Mouse (Mus musculus) T-helper 2 cell (primary cell): ENCODE measurements around the gene Nacc2.

Source experiments
- in situ Hi-C: fragments of 300-600 bp; cut with MboI, MseI; formaldehyde crosslinking; loops from one replicate; pipeline ENCODE4 v1.15.1; 2025; ENCODE audit warnings: high pct_unique_total_duplicates

The Nacc2 gene

DNA sequence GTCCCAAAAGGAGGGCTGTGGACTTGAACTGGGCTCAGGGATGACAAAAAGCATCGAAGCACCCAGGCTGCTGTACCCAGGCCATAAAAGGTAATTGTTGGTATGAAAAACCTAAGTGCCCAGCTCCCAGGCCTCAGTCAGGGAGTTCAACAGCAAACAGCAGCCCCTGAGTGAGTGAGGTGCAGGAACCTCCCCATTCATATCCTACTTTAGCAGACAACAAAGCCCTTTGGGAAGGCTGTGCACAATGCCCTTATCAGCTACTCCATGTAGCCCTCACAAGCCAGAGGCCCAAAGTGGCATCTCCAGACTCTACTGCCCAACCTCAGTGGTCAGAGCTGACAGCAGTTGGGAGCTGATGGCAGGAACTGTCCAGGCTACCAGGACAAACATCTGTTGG is 23.2 kb downstream of the Nacc2 start:
- in situ Hi-C loops, result no loop called here

DNA sequence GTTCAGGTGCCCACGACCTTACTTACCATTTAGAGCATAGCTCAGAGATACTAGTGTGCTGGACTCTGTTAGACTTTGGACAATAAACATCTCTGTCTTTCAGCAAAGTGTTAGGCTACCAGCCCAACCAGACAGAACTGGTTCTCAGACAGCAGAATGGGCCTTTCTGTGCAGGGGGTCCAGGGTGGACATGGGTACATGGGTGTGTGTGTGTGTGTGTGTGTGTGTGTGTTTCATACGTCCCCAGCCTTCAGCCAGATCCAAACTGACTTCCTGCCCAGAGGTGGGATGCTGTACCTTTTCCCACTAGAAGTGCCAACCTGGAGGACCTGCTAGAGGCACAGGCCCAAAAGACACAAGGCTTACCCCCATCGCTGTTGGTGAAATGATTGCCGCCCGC is 23.8 kb downstream of the Nacc2 start:
- in situ Hi-C loops, result no loop called here

DNA sequence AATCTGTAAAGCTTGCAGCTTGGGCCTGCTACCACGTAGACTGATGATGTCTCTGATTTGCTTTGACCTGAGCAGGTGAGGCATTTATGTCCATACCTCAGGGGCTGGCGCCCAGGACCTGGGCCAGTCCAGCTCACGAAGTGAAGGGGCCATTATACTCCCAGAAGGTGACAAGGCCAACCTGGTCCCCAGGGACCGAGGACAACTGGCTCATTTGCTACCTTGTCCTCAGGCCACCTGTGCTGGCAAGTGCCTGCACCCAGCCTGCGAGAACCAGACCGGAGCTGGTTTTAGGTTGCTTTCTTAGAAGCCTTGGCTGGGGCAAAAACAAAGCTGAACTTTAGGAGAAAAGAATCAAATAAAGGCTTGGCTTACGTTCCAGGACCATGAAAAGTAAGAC is 29.1 kb downstream of the Nacc2 start:
- in situ Hi-C loops, result no loop called here

DNA sequence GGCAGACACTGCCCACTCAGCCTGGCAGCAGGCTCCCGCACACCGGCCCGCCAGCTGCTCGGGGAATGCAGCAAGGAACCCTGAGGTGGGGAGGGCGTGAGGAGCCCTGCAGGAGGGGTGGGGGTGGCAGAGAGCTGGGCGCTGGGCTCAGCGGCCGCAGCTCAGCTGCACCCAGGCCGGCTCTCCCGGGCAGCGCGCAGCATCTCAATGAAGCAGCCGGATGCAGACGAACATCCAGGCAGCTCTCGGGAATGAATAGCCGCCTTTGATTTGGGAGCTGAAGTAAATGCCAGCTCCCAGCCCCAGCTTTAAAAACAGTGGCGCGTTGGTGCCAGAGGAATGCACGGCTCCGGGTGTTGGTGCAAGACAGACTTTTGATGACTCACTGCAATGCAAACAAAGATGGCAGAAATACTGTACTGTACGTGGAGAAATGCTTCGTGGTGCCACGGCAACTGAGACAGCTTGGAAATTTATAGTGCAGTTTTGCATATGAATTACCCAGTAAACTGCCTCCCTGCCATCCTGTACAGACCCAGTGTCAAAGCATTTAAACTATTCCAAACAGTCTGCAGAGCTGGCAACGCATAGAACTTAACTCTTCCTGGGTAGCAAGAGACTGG is 31.1 kb downstream of the Nacc2 start:
- in situ Hi-C loops, result no loop called here

DNA sequence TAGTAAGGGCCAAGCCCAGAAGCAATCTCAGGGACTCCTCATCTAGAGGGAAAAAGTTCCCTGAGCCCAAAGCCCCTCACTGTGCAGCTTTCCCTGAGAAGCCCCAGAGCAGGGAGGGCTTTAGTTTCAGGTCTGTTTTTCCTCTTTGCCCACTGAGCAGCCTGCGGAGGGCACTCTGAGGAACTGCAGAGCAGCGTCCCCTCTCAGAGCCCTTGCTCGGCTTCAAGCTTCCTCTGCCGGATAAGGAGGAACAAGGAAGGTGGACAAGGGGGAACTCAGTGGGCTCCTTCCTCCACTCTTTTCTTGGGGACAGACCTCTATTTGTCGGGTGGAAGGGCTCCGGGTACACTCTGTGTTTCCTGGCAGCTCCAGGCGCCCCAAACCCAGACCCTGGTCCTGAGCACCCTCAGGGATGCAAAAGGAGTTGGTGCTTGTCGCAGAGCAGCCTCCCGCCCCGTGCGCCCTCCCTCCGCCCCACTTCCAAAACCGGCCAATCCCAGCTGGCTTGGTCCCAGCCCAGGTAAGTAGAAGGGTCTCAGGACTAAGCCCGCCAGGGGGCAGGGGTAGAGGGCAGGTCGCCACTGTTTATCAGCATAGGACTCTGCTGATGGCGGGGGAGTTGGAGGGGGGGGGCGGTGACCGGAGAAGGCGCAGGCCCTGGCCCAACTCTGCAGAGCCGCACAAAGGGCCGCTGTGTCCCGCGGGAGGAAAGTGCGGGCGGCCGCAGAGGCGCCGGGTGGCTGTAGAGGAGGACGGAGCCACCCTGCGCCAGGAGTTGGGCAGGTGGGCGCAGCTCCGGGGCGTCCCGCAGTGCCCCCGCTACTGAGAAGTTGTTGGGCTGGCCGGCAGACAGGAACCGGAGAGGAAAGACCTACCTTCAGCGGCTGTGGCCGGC is 31.9 kb downstream of the Nacc2 start:
- in situ Hi-C loops, result no loop called here

DNA sequence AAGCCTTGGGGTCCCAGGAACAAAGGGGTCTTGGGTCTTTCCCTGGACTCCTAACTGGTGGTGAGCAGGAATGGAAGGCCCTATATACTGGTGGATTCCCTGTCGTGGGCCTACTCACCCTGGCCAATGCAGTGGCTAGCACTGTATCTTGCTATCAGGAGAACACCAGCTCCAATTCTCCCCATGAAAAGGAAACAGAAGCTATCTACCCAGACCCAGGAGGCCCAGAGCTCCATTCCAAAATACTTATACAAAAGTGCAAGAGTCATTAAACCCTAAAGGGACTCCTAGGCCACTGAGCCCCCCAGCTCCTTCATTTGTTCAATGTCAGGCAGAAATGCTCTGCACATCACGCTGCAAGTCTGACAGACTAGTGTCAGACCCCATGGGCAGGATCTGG is 34.0 kb downstream of the Nacc2 start:
- in situ Hi-C loops, result no loop called here

DNA sequence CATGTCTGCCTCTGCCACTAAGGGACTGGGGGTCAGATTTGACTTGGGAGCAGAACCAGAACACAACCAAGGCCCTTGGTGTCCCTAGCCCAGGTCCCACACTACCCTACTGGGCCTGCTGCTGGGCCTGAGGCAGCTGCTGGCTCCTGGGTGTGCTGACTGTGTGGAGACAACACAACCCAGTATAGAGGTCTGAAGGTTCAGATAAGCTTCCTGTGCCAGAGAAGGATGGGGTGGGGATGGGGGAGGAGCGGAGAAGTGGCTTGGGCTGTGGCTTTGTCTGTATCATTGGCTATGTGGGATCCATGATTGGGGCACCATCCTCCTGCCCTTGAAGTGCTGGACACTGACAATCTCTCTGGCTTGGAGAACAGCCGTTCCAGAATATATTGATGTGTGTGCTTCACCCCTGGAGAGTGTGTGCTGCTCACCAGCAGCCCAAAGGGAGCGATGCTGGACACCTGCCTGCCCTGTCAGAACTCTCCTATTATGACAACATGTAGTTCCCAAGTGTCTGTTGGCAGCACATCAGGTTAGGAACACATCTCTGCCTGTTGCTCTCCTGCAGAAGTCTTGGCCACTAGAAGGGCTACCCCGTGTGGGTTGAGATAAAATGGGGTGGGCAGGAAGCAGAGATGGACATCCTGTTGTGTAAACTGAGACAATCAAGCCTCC is 36.0 kb downstream of the Nacc2 start:
- in situ Hi-C loops, result no loop called here

DNA sequence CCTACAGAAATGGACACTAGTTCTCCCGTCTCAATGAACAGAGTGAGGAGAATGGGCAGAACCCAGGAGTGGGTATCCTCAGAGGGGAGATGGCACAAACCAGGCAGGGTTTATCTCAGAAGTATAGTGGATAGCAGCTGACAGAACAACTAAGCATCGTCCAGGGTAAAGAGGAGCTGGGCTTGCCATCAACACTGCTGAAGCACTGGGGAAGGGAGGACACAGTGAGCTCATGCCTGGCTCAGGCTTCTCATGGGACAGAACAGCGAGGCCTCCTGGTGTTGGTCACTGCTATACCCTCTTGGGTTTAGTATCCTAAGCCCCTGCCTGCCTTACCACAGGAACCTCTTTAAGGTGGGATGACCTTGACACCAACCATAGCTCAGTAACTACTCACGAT is 36.5 kb downstream of the Nacc2 start:
- in situ Hi-C loops, result no loop called here

DNA sequence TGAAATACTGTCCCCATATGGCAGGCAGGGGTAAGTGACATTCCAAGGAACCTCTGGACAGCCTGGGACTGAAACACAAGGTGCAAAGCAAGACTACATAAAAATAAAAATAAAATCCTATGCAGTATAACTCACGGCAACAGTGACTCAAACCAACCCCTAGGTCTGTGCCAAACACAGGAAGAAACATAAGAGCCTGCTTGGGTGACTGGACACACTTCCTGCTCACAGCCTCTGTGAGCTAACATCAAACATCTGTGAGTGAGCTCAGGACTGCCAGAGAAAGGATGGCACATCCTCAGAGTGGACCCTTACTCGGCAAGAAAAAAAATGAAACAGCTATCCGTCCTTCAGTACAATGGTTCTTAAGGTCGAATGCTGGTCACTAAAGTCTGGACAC is 40.1 kb downstream of the Nacc2 start:
- in situ Hi-C loops, result no loop called here

DNA sequence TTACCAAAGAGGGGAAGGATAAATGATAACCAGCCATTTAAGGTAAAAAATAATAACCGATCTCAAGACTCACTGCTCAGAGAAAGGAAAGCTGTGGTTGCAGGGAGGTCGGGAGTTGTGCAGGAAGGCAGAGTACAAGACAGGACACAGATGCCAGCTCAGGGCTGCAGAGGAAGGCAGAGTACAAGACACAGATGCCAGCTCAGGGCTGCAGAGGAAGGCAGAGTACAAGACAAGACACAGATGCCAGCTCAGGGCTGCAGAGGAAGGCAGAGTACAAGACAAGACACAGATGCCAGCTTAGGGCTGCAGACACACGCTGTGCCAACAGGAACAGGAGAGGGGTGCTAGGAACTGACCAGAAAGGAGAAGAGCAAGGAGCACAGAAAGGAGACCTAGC is 42.2 kb downstream of the Nacc2 start:
- in situ Hi-C loops, result no loop called here

DNA sequence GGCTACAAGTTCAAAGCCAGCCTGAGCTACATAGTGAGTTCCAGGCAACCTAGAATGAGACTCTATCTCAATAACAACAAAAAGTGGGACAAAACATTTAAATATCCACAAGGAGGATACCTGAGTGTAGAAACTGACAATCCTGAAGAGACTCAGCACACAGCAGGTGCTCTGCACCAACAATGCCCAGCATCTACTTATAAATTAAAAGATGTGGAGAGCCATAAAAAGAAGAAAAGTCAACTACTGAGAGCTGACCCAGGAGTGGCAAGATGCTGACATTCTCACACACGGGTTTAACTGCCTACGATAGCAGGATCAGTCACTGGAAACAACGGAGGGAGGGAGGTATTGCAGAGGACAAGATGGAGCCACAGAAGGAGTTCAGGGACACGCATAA is 43.6 kb downstream of the Nacc2 start:
- in situ Hi-C loops, result no loop called here

DNA sequence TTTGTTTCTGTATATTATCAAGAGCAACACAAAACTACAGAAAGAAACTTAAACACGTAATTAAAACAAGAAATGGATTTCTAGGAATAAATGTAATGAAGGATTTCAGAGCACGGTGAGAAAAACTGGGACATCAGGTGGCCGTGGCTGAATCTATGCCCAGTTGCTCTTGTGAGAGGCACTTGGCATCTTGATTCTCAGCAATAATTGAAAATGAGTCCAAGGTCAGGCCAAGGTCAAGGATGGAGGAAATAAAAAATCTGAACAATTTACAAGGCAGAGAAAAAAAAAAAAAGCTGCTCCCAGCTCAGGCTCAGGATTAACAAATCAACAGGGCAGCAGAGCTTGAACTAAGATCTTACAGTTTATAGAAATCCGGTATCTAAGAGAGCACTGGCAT is 46.0 kb downstream of the Nacc2 start:
- in situ Hi-C loops, result no loop called here

DNA sequence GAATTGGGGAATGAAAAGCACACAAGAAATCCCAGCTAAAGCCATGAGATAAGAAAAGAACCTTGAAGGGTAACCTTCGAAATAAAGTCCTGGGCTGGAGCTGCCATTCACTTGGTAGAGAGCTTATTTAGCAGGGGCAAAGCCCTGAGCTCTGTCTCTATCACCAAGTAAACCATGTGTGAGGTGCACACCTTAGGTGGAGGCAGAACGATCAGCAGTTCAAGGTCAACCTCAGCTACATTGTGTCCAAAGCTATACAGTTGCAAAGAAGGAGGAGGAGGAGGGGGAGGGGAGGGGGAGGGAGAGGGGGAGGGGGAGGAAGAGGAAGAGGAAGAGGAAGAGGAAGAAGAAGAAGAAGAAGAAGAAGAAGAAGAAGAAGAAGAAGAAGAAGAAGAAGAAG is 46.9 kb downstream of the Nacc2 start:
- in situ Hi-C loops, result no loop called here

DNA sequence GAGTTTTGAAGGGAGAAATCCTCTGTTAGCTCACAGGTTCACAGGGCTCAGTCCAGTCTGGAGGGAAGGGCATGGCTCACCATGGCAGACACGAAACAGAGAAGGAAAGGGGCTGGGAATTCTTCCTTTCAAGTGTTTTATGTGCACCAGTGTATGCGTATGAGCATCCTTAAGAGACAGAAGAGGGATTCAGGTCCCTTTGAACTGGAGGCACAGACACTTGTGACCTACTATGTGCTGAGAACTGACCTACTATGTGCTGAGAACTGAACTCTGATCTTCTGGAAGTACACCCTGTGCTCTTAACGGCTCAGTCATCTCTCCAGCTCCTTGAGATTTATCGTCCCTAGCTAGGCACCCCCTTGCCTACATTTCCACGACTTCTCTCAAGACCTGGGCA is 48.5 kb downstream of the Nacc2 start:
- in situ Hi-C loops, result no loop called here

DNA sequence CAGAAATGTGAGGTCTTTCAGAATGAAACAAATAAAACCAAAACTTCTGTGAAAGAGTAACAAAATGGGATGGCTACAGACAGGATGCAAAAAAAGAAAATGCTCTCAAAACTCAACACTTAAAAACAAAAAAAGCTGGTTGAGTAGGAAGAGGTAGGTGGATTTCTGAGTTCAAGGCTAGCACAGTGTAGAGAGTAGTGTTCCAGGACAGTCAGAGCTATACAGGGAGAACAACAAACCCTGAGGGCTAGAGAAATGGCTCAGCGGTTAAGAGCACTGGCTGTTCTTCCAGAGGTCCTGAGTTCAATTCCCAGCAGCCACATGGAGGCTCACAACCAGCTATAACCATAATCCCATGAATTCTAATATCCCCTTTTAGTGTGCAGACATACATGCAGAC is 54.4 kb downstream of the Nacc2 start:
- in situ Hi-C loops, result no loop called here

DNA sequence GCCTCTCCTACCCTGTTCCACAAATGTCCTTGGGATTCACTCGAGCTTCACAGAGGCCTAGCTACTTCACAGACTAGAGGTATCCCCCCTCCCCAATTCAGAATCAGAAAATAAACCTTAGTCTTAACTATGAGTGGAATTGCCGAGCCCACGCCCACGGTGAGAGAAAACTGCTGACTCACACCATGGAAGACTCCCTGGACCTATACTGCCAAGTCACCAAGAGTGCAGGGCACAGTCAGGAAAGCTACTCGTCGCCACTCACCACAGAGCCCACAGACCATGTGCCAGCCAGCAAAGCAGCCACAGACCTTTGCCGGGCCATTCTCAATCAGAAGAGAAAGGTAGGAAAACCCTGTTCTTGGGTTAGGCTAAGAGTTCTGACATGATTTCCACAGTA is 54.8 kb downstream of the Nacc2 start:
- in situ Hi-C loops, result no loop called here

DNA sequence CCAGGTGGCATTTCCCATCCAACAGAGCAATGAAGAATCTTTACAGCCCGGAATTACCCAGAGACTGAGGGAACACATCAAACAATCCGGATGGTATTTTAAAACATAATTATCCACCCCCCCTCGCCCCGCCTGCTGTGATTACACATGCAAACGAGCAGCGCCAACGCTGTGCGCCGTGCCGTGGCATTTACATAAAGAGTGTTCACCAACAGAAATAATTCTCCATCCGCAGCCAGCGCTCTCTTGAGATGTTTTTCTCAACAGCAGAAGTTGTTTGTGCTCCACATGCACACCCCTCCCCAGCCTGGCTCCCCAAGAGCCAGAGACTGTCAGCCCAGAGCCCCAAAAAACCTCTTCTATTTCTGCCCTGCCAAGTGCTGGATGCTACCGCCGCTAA is 56.5 kb downstream of the Nacc2 start:
- in situ Hi-C loops, result no loop called here

DNA sequence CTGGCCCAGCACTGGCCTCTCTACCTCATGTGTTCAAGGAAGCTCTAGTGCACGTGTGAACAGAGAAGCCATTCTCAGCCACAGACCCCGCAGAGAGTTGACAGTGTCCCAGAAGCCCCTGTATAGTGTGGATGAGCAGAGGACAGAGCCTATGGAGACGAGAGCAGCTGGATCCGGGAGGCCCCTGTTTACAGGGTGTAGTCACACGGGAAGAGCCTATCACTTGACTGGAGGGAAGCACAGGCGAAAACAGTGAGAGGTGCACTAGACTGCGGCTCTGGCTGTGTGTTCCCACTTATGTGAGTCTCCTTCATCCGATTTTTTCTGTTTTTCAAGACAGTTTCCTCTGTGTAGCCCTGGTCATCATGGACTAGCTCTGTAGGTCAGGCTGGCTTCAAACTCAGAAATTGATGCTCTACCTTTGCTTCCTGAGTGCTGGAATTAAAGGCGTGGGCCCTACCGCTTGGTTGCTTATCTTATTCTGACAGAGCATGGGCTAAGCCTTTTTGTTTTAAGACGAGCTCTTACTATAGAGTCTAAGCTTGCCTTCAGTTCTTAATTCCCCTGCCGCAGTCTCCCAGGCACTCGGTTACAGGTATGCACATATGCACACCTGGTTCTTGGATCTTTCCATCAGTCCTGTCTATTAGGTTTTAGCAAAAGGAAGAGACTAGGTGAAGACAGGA is 60.1 kb downstream of the Nacc2 start:
- in situ Hi-C loops, result no loop called here

DNA sequence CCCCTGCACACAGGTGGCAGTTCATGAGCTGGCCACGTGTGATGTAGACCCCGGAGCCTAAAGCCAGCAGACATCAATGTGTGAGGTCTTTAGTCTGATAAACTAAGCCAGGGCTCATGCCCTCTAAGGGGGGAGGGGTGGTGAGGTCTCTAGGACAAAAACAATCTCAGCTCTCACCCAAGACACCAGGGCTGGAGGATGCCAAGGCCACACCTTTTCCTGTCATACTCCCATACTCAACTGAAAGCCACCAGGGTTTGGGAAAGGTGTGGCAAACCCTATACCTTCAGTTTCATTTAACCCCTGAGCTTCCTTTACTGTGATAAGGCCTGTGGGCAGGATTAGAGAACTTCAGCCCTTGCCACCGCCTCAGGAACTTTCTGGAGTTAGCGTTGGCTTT is 60.8 kb downstream of the Nacc2 start:
- in situ Hi-C loops, result no loop called here

DNA sequence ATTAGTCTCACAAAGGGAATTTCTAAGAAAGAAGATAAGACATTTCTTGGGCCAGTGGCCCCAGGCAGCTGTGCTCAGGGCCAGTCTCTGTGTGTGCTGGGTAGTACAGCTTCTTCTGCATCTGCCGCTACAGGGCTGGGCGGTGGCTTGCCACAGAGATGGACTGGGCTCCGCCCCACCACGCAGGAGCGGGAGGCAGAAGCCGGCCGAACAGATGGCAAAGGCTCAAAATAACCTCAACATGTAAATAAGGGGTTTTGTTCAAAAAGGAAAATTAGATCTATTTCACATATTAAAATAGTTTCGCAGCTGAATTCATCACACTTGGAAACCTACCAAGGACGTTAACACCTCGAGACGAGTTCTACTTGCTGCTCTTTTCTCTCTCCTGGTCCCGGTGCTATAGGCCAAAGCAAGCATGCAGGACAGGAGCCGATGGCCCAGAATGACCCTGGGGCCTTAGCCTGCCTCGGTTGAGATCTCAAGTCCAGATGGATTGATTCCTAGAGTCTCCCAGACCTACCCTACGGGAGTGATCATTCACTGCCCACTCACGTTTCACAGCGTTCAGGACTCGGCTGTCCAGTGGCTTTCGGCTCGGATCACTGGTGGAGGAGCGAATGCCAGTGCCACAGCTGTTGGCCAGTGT is 61.9 kb downstream of the Nacc2 start:
- in situ Hi-C loops, result no loop called here

DNA sequence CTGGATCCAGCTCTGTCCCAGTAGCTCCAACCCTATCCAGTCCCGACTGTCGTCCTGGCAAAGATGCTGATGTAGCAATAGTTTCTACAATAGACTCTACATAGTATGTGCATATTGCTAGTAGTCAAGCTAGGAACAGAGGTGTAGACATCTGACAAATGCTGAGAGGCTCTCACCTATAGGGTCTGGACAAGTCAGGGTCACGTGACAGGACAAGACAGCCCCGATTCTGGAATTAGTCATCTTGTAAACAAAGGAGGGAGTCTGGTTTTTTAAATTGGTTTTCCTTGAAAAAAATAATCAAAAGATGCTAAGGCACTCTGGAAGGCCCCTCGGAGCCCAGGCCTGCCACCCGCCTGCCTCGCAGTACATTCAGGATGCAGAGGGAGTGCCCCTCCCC is 66.0 kb downstream of the Nacc2 start:
- in situ Hi-C loops, result loop anchor here (5.0 kb wide), 1 partner anchor 85 kb away; no protein-coding TSS in a partner anchor

DNA sequence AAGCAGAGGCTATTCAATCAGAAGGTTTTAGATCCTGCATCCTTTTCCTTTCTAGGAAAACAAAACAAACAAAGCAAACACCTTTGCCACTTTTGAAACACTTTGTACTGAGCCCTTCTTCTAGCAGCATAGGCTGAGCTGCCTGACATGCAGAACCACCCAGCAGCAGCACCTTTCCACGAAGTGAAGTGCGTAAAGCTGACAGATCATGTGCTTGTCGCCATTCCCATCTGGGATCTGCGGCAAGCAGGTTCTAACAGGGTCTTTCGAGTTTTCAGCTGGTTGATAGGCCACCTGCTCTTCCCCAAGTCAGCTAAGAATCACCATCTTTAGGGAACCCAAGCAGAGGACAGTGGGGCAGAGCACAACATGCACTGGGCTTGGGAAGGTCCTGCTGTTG is 66.8 kb downstream of the Nacc2 start:
- in situ Hi-C loops, result loop anchor here (5.0 kb wide), 1 partner anchor 86 kb away; no protein-coding TSS in a partner anchor
